Mouse (Mus musculus) cerebellum, adult 18-20 months (tissue): ENCODE results near the gene Cables2.

Experiments
- DNase-seq, 2 experiments: peaks; one replicate each; pipeline ENCODE4 v3.0.0; 2021

Gene Cables2

DNA sequence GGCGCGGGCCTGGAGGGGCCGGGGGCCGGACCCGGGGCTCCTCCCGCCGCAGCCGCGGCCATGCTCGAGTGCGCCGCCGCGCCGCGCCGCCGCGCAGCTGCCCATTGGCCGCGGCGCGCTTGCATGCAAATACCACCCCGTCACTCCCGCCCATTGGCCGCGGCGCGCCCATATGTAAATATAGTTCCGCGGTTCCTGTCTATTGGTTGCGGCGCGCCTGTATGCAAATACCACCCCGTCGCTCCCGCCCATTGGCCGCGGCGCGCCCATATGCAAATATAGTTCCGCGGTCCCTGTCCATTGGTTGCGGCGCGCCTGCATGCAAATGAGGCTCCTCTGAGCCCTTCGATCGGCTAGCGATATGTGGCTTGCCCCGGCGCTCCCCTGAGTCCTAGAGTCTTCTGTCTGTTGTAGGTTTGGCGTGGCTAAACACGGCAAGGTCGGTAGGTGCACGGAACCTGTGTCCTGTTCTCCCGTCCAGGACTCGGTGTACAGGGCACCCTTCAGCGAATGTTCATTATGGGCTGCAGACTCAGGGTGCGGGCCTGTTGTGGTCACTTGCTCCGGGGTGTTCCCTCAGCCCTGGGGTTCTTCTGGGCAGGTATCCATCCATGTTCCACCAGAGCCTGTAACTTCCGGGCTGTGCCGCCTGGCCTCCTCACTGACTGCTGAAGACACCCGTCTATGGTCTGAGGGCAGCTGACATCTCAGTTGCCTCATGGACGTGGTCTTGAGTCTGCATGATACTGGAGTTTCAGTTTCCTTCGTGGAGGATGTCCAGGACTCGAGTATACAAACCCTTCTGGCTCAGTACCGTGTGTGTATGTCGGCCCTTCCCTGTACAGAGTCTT, at the start of gene Cables2:
TSS of gene Cables2 (minus strand) at position 103 of the 851 bp plus-strand sequence.
- peak; percentile 94 to 96 for DNase-seq

DNA sequence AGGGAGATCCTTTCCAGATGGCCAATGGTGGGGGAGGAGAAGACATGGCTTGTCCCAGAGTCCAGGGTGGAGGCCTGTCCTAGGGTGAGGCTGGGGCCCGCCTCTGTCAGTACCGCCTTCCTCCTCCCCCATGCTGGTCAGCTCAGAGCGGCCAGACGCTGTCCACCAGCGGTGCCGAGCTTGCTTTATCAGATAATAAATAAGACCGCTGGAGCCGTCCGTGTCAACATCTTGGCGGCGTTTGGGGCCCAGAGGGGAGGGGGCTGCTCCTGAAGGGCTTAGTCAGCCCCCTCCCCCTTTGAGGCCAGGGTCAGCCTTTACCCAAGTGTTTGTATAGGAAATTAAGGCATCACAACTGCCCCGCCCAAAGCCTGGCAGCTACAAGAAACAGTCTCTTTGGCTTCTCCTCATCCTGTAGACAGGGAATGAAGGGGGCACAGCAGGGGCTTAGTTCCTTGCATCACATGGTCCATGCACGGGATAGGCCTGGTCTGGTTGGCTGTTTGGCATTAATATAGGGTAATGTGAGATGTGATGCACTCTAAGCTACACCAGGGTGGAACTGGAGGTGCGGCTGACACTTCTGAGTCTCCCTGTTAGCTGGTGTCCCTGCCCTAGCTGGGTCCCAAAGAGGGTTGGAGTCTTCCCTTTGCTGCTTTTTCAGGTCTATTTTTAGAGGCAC, 49.5 kb upstream of the Cables2 start:
- DNase-seq, result no peak

DNA sequence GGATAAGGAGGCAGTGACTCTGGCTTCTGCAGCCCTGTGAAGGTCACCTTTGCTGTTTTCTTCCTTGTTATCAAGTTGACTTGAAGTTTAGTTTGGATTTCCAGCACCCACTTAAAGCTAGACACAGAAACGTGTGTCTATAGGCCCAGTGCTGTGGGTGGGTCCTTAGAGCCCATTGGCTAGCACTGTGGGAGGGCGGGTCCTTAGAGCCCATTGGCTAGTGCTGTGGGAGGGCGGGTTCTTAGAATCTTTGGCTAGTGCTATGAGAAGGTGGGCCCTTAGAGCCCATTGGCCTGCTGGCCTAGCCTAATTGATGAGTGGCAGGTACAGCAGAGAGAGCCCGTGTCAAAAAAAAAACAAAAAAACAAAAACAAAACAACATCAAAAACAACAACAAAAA, 46.9 kb upstream of the Cables2 start:
- DNase-seq, result no peak

DNA sequence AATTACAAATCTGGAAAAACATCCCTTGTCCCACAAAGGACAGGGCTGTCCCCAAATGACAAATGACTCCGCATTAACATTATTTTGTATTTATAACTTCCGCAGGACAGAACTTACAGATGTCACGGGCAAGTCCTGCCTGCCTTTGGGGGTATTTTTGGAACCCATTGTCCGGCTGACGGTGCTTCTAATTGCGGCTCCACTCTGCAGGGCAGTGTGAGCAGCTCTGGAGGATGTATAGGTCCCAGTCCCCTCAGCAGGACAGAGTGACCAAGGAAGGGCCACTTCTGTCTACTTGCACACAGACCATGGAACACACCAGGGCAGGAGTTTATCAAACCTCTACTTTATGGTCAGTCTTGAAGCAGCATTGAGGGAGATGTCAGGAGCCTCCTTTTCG, 44.3 kb upstream of the Cables2 start:
- no peak for DNase-seq

DNA sequence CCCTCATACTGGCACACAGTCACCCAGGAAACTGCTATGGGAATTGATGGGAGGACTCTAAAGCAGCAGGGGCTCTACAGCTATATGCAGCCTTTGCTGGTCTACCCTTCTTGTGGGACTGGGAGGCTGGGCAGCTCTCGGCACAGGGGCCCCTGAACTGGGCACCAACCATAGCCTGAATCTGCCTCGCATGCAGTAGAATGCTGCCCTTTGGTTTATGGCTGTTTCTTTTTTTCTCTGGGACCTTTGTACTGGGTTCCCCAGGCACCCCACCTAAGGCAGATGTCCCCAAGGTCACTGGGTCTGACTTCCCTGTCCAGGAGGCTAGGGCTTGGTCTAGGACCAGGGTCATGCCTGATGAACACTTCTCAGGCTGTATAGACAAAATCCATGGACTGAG, 41.0 kb upstream of the Cables2 start:
- DNase-seq, result no peak

DNA sequence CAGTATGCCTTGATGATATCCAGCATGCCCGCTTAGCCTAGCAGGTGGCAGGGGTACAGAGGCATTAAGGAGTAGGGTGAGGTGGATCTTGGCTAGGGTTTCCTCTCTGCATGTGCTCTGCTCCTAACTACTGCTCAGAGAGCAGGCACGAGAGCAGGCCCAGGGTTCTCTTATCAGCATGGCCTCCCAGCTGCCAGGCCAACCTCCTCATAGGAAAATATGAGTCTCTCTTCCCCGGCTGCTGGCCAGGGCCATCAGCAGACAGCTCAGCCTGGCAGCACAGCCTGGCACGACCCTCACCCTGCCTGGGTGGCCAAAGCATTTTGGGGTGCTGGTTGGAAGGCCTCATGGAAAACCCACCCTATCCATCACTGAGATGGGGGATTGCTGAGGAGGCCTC, 37.9 kb upstream of the Cables2 start:
- DNase-seq, result no peak

DNA sequence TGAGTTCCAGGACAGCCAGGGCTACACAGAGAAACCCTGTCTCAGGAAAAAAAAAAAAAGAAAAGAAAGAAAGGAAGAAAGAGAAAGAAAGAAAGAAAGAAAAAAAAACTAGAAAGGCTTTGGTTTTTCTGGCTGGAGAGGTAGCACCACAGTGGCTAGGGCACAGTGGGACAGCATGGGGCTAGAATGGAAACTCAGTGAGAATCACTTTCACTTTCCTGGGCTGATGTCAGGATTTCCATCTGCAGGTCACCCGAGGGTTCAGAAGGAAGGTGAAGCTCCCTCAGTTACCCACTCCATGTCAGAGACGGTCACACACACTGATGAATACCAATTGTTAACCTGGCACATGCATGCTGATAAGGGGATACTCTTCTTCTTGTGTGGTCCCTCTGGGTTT, 34.4 kb upstream of the Cables2 start:
- no peak for DNase-seq

DNA sequence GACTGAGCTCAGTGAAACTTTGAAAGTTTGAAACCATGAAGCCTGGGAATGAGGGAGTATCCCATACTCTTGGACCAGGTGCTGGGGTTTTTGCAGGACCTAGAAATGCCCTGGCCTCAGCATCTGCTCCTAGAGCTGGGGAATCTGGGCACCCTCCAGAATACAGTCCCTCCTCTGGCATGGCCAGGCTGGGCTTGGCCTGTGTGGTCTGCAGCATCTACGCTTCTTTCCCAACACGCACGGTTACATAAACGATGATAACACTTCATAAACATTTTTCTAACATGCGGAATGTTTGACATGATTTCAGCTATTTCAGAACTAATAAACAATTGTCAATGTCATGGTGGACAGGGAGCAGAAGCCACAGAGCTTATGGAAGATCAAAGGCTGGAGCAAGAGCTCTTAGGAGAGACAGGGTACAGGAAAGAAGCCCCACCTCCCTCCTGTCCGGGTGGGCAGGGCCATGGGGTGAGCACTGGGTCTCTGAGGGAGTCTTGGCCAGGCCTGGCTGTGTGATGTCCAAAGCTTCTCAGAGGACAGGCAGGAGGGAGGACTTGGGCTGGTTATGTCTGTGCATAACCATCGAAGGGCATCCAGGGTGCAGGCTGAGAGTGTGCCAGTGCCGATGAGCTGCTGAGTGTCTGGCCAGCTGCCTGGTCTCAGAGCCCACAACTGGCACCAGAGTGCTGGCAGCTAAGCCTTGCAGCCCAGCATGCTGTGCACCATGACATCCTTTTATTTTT, 33.3 kb upstream of the Cables2 start:
- peak; percentile 7 to 10 for DNase-seq

DNA sequence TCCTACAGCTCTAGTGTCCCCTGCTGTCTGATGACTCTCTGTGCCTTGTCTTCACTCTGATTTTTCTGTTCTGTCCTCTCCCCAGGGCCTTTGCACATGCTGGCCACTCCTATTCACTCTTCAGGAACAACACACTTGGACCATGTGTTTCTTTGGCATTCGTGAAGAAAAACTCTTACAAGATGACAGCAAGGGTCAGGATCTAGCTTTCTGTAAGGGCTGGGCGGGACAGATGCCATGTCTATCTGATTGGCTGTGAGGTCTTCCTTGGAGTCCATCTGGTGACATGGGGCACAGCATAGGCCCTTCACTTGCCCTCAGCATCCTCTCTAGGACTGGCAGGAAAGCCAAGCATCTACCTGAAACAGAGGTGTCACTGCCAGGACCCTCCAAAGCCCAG, 32.7 kb upstream of the Cables2 start:
- no peak for DNase-seq

DNA sequence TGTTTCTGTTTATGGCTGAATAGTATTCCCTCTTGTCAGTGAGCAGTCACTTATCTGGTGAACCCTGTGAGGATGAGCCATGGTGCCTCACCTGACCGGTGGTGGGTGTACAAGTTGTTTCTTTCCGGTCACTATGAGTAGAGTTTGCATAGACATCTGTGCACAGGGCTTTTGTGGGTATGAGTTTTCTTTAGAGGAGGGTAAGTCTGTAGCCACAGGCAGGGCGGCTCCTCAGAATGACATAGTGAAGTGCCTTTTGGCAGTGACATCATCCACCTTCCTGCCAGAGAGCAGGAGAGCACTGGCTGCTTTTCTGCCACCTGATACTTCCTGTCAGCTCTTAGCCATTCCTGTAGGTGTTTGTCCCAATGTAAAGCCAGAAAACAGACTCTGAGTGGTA, 32.2 kb upstream of the Cables2 start:
- DNase-seq, result no peak

DNA sequence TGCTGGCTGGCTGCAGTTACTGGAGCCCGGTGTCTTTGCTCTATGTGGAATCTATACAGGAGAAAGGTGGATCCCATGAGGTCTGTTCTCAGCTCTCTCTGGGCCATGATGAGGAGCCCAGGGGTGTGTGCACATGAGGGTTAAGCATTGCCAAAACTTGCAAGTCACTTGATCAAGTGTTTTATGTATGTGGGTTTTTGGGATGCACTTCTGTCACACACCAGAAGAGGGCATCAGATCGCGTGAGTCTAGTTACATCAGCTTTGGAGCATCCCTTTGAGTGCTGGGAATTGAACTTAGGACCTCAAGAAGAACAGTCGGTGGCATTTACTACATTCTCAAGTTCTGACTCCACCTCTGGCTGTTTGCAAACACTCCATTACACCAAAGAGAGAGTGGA, 31.3 kb upstream of the Cables2 start:
- DNase-seq, result no peak

DNA sequence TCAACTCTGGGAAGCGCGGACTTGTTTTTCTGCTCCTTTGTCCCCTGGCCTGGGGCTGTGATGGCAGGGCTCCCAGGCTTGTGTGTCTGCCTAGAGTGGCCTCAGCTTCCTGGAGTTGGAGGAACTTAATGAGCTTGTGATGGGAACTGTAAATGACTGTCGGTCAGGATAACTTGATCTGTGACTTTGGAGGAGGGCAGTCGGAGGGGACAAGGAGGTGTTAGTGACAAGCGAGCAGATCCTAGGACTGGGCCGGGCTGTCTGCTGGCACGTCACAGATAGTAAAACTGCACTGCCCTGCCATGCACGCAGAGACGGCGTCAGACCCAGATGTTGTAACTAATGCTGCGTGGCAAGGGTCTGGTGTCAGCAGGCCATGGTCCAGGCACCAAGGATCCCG, 30.2 kb upstream of the Cables2 start:
- no peak for DNase-seq

DNA sequence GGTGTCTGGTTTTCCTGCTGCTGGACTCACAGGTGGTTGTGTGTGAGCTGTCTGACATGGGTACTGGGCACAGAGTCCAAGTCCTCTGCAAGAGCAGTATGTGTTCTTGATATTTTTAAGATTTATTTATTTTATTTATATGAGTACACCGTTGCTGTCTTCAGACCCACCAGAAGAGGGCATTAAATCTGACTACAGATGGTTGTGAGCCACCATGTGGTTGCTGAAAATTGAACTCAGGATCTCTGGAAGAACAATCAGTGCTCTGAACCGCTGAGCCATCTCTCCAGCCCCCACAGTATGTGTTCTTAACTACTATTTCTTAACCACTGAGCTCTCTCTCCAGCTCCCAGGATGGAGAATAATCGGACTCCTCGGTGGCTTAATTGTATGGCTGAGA, 28.9 kb upstream of the Cables2 start:
- DNase-seq, result no peak

DNA sequence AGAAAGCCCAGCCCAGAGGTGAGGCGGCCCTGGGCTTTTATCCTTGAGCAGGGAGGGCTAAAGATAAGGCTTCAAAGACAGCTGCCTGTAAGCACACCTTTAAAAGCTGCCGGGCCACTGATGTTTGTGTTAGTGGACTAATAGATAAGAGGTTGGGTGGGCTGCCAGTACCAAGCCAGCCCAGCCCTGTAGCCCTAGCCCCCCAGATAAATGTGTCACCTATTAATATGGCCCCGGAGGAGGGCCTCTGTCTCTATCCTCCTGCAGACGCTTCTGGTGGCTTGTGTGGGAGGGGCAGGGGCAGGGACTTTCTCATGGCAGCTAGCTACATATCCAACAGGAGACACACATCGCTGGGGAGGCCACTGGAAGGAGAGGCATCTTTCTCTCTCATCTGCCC, 27.5 kb upstream of the Cables2 start:
- DNase-seq, result no peak

DNA sequence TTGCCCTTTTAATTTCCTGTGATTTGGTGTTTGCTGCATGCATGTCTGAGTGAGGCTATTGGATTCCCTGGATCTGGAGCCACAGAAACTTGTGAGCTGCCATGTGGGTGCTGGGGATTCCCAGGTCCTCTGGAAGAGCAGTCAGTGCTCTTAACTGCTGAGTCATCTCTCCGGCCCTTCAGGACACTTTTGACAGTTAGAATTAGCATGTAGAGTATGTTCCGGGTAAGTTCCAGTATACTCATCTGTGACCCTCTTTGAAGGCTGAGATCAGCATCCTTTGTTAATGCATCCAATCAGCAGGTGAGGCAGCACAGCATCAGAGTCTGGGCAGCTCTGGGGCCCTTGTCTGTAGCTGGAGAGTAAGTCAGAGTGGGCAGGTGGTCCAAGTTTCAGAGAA, 27.0 kb upstream of the Cables2 start:
- DNase-seq, result no peak

DNA sequence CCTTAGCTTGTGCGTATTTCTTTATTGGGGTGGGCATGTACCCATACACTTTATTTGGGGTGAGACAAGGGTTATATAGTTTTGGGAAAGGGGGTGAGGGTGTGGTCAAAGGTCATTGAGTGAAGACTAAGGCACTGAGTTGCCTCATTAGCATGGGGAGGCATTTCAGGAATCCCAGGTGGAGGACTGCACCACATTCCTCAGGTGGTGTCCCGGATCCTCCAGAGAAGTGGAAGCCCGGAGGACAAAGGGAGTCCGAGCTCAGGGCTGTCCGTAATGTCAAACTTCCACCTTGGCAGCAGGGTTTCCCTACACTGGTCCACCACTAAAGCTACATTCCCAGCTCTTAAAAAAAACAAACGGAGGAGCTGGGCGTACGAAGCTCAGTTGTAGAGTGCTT, 19.6 kb upstream of the Cables2 start:
- no peak for DNase-seq

DNA sequence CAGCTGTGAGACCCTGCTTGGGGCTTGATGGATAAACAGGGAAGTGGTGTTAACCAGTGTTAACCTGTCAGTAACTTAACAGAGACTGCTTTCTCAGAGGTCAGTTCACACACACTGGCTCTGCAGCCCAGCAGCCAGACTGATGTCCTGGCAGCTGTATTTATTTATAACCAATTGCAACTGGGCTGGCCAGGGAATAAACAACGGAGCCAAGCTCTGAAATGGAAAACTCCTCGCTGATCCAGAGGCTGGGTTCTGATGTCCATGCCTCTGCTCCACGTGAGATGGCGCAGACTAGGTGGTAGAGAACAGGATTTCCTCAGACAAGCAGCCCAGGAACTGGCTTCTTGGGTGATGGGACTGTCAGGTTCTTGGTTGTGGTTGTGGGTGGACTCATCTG, 18.7 kb upstream of the Cables2 start:
- no peak for DNase-seq

DNA sequence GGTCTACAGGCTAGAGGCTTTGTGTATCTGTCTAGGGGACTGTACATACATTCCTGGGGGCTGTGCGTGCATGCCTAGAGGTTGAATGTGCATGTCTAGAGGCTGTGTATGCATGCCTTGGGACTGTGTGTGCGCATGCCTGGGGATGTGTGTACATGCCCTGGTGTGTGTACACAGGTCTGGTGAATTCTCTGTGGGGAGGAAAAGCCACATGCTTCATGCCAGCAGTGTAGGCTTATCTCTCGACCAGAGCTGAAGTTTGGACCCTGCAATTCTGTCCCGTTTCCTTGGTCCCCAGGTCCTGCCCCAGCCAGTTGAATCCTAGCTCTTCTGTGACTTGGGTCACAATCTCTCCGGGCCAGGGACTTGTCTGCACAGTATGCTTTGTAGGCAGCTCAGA, 18.3 kb upstream of the Cables2 start:
- DNase-seq, result no peak

DNA sequence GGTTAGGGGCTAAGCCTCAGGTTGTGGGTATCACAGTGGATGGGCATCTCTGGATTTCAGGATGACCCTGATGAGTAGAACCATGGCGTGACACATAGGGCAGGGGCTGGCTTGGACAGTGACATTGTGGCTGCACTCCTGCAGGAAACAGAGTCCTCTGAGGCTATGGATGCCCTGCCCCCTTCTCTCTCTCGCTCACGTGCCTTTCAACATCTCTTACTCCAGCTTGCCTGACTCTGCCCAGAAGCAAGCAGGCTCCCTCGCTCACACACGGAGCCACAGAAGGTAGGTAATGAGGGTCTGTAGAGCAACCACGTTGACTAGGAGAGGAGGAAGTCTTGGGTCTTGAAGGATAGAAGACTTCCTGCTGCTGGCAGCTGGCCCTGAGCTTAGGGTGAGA, 17.2 kb upstream of the Cables2 start:
- no peak for DNase-seq

DNA sequence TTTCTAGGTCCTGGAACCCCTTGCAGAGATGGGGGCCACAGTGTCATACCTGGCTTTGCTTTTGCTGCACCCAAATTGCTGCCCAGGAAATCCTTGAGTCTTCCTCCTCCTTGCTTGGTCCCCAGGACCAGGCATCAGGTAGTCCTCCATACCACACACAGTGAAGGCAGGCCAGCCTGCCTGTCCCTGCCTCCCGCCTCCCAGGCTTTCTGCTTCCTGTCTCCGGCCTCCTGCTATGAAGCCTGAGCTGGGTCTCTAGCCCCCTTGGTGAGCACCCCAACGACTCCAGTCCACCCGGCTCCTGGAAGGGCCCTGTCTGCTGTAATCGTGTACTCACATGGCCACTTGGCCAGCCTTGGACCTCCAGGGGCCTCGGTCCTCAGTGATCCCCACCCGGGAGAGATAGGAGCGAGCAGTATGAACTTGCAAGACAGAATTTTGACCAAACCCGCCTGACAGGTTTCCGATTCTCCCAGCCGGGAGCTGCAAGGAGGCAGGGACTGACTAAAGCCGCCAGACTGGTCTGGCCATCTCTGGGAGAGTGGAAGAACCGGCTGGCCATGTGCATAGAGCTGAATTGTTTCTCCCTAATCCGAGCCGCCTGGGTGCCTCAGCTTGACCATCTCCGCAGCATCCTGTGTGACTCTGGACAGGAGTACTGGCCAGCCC, 16.3 kb upstream of the Cables2 start, which contains the start of gene Rbbp8nl:
TSS of gene Rbbp8nl (minus strand) at position 440 of the 669 bp plus-strand sequence.
- no peak for DNase-seq

DNA sequence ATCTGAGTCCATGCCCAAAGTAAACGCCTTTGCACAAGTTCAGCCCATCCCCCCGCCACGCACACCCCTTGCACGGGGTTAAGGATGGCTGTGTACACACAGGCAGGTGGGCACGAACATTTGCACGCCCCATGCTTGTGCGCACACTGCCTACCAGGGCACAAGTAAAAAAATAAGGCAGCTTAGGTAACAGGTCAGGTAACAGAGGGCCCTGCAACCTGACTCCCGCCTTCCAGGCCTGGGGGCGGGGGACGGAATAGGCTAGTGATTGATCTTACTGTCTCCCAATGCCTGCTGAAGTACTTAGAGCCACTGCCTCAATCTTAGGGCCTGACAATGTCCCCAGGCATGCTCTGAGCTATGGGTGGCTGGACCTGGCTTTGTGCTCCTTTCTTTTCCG, 15.7 kb upstream of the Cables2 start:
- no peak for DNase-seq

DNA sequence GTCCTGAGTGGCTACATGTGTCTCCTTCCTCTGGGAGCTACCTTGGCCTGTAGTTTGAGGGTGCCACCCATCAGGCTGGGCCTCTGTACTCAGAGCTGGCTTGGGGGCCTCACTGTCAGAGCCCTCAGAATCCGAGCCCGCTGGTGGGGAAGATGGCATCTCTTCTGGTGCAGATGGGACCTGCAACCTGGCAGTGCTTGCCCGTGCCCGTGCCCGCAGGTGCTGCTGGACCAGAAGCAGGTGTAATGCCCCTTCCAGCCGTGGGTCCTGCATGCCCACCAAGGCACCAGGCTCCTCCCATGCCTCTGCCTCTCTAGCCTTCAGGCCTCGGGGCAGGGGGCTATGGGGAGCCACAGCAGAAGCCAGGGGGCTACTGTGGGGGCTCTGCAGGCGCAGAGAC, 6.0 kb upstream of the Cables2 start:
- no peak for DNase-seq

DNA sequence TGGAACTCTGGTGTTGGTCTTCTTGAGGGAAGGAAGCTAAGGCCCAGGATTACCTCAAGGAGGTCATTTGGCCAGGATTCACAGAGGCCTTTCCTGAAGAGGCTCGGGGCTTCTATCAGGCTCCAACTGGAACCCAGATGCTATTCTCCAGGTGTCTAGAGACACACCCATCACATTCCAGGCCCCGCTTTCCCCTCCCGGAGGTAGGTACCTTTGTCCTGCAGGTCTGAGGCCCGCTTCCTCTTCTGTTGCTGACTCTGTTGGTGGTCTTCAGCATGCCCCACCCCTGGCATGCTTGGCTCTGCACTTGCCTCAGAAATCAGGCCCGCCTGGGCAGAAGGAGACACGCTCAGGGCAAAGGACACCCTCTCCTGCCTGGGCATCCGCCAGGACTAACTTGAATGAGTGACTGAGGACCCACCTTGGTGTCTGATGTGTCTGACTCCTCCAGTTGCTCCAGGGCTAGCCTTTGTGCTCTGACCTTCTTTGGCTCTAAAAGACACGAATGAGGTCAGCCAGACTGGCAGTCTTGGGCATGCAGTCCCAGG, 4.6 kb upstream of the Cables2 start:
- DNase-seq, result no peak
